Mouse (Mus musculus) CH12F3 (cell line): Measurements from ENCODE around the gene Igf2r.

Experiments
- in situ Hi-C: fragments of 300-500 bp; cut with MboI; formaldehyde crosslinking; loops from 2 replicates; pipeline ENCODE4 v1.14.3; 2020; ENCODE audit warnings: low sequenced_read_pairs

Gene Igf2r

GRCm38 (mm10) chr17:12751218-12751617 lies 18.2 kb downstream of the Igf2r start:
- in situ Hi-C loops: no loop called here

- in situ Hi-C loops: no loop called here
Measured at GRCm38 (mm10) chr17:12750591-12751170, 18.8 kb downstream of the Igf2r start.

GRCm38 (mm10) chr17:12749421-12750367 lies 19.8 kb downstream of the Igf2r start:
- in situ Hi-C loops: no loop called here

GRCm38 (mm10) chr17:12745761-12746160 lies 23.7 kb downstream of the Igf2r start:
- in situ Hi-C loops: no loop called here

- in situ Hi-C loops: no loop called here
Measured at GRCm38 (mm10) chr17:12744071-12744470, 25.4 kb downstream of the Igf2r start.

GRCm38 (mm10) chr17:12742151-12742908 lies 27.1 kb downstream of the Igf2r start:
- in situ Hi-C loops: no loop called here

GRCm38 (mm10) chr17:12741218-12741968 lies 28.1 kb downstream of the Igf2r start:
- in situ Hi-C loops: no loop called here

- in situ Hi-C loops: no loop called here
Measured at GRCm38 (mm10) chr17:12740317-12740716, 29.1 kb downstream of the Igf2r start.

- in situ Hi-C loops: no loop called here
Measured at GRCm38 (mm10) chr17:12739516-12739915, 29.9 kb downstream of the Igf2r start.

- in situ Hi-C loops: no loop called here
Measured at GRCm38 (mm10) chr17:12737934-12738333, 31.5 kb downstream of the Igf2r start.

- in situ Hi-C loops: no loop called here
Measured at GRCm38 (mm10) chr17:12734205-12734857, 35.1 kb downstream of the Igf2r start.

- in situ Hi-C loops: no loop called here
Measured at GRCm38 (mm10) chr17:12733128-12733527, 36.3 kb downstream of the Igf2r start.

- in situ Hi-C loops: no loop called here
Measured at GRCm38 (mm10) chr17:12728536-12728935, 40.9 kb downstream of the Igf2r start.

- in situ Hi-C loops: no loop called here
Measured at GRCm38 (mm10) chr17:12727748-12728147, 41.7 kb downstream of the Igf2r start.

GRCm38 (mm10) chr17:12725871-12726270 lies 43.6 kb downstream of the Igf2r start:
- in situ Hi-C loops: no loop called here

- in situ Hi-C loops: no loop called here
Measured at GRCm38 (mm10) chr17:12724767-12725744, 44.4 kb downstream of the Igf2r start.

GRCm38 (mm10) chr17:12723986-12724766 lies 45.3 kb downstream of the Igf2r start:
- in situ Hi-C loops: no loop called here

- in situ Hi-C loops: no loop called here
Measured at GRCm38 (mm10) chr17:12722622-12723021, 46.8 kb downstream of the Igf2r start.
